Mouse (Mus musculus) CD4-positive, CD25-positive, alpha-beta regulatory T cell, adult 2 months (primary cell): ENCODE measurements around the gene B4galnt4.

Experiments
- DNase-seq: peaks from one replicate; pipeline ENCODE4 v3.0.0-alpha.2; 2012; ENCODE audit warnings: low read depth, low spot score

B4galnt4 gene

GRCm38 (mm10) chr7:141041661-141042060 is 19.2 kb upstream of the B4galnt4 start:
- no peak for DNase-seq

GRCm38 (mm10) chr7:141042539-141042938 is 18.4 kb upstream of the B4galnt4 start:
- no peak for DNase-seq

- no peak for DNase-seq
Observed at GRCm38 (mm10) chr7:141046931-141047580, 13.8 kb upstream of the B4galnt4 start.

- DNase-seq = no peak
Observed at GRCm38 (mm10) chr7:141047581-141048225, 13.2 kb upstream of the B4galnt4 start.

- DNase-seq = peak; percentile 96
Observed at GRCm38 (mm10) chr7:141048226-141049218, 12.4 kb upstream of the B4galnt4 start.

GRCm38 (mm10) chr7:141049326-141049725 is 11.6 kb upstream of the B4galnt4 start:
- DNase-seq = peak; percentile 1

- DNase-seq = no peak
Observed at GRCm38 (mm10) chr7:141051060-141051685, 9.7 kb upstream of the B4galnt4 start.

- DNase-seq = no peak
Observed at GRCm38 (mm10) chr7:141052016-141052415, 8.9 kb upstream of the B4galnt4 start.

GRCm38 (mm10) chr7:141052421-141052820 is 8.5 kb upstream of the B4galnt4 start:
- DNase-seq = no peak

GRCm38 (mm10) chr7:141055785-141056184 is 5.1 kb upstream of the B4galnt4 start:
- DNase-seq = no peak

GRCm38 (mm10) chr7:141056976-141057375 is 3.9 kb upstream of the B4galnt4 start:
- DNase-seq = no peak

- no peak for DNase-seq
Observed at GRCm38 (mm10) chr7:141057541-141057940, 3.4 kb upstream of the B4galnt4 start.

GRCm38 (mm10) chr7:141058601-141059341 is 2.1 kb upstream of the B4galnt4 start:
- peak; percentile 71 for DNase-seq

GRCm38 (mm10) chr7:141059929-141060328 is 975 bp upstream of the B4galnt4 start:
- DNase-seq = no peak

- peak; percentile 57 for DNase-seq
Observed at GRCm38 (mm10) chr7:141061269-141061692, 377 bp downstream of the B4galnt4 start.

GRCm38 (mm10) chr7:141062525-141062924 is 1.6 kb downstream of the B4galnt4 start:
- DNase-seq = no peak

GRCm38 (mm10) chr7:141063353-141063752 is 2.4 kb downstream of the B4galnt4 start:
- no peak for DNase-seq

- DNase-seq = peak; percentile 51
Observed at GRCm38 (mm10) chr7:141064175-141064574, 3.3 kb downstream of the B4galnt4 start.

- DNase-seq = no peak
Observed at GRCm38 (mm10) chr7:141064576-141064975, 3.7 kb downstream of the B4galnt4 start.

GRCm38 (mm10) chr7:141068351-141068750 is 7.4 kb downstream of the B4galnt4 start:
- no peak for DNase-seq
